Mouse (Mus musculus): ENCODE measurements around the gene Tead2.

- no peak for TF ChIP-seq CTCF (IDR thresholded peaks at IDR 0.05)
- no peak for TF ChIP-seq EP300 (IDR thresholded peaks at IDR 0.05)
These were observed 22.5 kb downstream of the Tead2 start for GRCm38 (mm10) chr7:45237747-45238699.
